Mouse (Mus musculus): Measurements from ENCODE around the gene Vav2. TPM values are rescaled to one million over a fixed set of nuclear protein-coding genes. Genes with fewer than 3 reads are reported as not detected.
A peak's percentile ranks its signal among the peaks of the same experiment; 100 is the strongest.

The Vav2 gene
- polyA plus RNA-seq, 1 experiment from 2014 or later: 9.2 TPM

DNA sequence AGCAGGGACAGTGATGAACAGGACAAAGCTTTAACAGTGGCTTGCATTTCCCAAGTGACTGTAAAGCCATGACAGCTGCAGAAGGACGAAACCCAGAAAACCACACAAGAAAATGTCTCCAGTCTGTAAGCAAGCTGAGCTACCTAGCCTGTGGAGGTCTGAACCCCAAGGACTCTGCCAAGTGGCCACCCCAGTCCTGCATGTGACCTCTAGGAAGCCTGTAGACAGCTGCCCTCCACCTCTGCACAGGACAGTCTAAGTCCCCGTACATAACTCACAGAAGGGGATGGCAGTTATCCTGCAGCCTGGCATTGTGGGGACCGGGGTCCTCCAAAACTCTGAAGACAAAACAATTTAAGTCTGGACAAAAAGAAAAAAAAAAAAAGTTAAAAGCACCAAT is 19.1 kb upstream of the Vav2 start:
- Histone ChIP-seq H3K4me2 (ENCODE audit: low read length) (no peak overlapping the region), H3K4me3 (ENCODE audit: low read depth, low read length) (no peak overlapping the region), H3K27ac (ENCODE audit: low read length) (no peak overlapping the region), H3K9me3 (replicated peaks; ENCODE audit: control insufficient read depth, low read length, poor library complexity, severe bottlenecking) (no peaks in the 10 kb centered on the region), H3K36me3 (ENCODE audit: control insufficient read depth, insufficient read depth, low read length) (peaks cover 24% of the 10 kb centered on the region), H3K9ac (ENCODE audit: low read depth, low read length) (no peak overlapping the region), H3K4me1 (ENCODE audit: control insufficient read depth, insufficient read depth, low read length) (peaks cover 12% of the 10 kb centered on the region), H3K27me3 (ENCODE audit: control insufficient read depth, insufficient read depth, low read depth, low read length) (no peaks in the 10 kb centered on the region)
- WGBS: 90% methylated on average over 3 of the region's 3 CpGs
- ATAC-seq: no peak

DNA sequence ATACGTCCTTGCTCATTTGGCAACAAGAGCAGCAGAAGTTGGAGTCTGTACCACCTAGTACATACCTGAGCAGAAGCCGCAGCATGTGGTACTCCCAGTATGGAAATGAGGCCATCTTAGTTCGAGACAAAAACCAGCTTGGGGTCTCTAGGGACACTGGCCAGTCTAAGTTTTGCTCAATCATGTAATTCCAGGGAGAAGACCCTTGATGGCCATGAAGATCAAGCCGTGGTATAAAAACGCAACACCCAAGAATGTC is 16.5 kb upstream of the Vav2 start:
- Histone ChIP-seq H3K27me3 (ENCODE audit: control insufficient read depth, insufficient read depth, low read depth, low read length) (no peaks in the 10 kb centered on the region), H3K9me3 (replicated peaks; ENCODE audit: control insufficient read depth, low read length, poor library complexity, severe bottlenecking) (no peaks in the 10 kb centered on the region), H3K4me3 (ENCODE audit: low read depth, low read length) (peak overlapping the region; percentile 74; the same call in 1 of the 2 replicates), H3K4me1 (ENCODE audit: control insufficient read depth, insufficient read depth, low read length) (peaks cover 12% of the 10 kb centered on the region), H3K27ac (ENCODE audit: low read length) (no peak overlapping the region), H3K9ac (ENCODE audit: low read depth, low read length) (no peak overlapping the region), H3K4me2 (ENCODE audit: low read length) (peak overlapping the region; percentile 86), H3K36me3 (ENCODE audit: control insufficient read depth, insufficient read depth, low read length) (peaks cover 10% of the 10 kb centered on the region)
- 76% methylated on average over 5 of the region's 5 CpGs for WGBS
- no peak for ATAC-seq

DNA sequence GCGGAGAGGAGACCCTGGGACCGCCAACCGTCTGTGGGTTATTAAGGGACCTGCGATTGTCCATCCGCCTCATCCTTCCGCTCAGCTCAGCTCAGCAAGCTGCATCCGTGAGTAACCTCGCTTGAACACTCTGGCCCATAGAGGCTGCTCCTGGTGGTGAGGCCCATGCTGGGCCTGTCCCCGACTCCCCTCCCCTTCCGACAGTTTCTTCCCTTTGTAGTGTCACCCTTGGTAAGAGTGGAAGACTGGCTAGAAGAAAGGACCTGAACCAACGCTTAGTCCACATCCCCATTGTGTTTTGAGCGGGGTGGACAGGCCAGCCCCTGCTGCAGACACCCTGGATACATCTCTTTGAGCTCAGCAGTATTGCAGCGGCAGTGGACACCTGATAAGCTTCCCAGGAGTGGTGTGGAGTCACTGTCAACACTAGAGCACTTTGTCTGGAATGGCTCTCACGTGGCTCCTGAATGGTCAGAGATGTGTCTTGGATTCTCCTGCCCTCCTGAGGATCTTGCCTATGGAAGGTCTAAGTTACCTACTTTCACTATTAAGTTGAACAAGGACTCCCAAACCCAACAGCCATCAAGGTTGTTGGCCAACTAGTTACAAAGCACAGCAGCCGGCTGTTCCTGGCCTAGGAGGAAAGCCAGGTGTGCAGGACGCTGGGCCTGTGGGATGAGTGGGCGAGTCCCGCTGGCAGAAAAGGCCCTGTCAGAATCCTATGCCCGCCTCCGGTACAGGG is 16.0 kb upstream of the Vav2 start:
- Histone ChIP-seq H3K4me1 (ENCODE audit: control insufficient read depth, insufficient read depth, low read length) (peaks cover 12% of the 10 kb centered on the region), H3K36me3 (ENCODE audit: control insufficient read depth, insufficient read depth, low read length) (peaks cover 6% of the 10 kb centered on the region), H3K27ac (ENCODE audit: low read length) (peak overlapping the region; percentile 83), H3K27me3 (ENCODE audit: control insufficient read depth, insufficient read depth, low read depth, low read length) (no peaks in the 10 kb centered on the region), H3K9me3 (replicated peaks; ENCODE audit: control insufficient read depth, low read length, poor library complexity, severe bottlenecking) (no peaks in the 10 kb centered on the region), H3K4me3 (ENCODE audit: low read depth, low read length) (peak overlapping the region; percentile 74), H3K9ac (ENCODE audit: low read depth, low read length) (peak overlapping the region; percentile 86), H3K4me2 (ENCODE audit: low read length) (peak overlapping the region; percentile 86)
- WGBS: 31% methylated on average over 20 of the region's 20 CpGs
- peak; percentile 67 for ATAC-seq

DNA sequence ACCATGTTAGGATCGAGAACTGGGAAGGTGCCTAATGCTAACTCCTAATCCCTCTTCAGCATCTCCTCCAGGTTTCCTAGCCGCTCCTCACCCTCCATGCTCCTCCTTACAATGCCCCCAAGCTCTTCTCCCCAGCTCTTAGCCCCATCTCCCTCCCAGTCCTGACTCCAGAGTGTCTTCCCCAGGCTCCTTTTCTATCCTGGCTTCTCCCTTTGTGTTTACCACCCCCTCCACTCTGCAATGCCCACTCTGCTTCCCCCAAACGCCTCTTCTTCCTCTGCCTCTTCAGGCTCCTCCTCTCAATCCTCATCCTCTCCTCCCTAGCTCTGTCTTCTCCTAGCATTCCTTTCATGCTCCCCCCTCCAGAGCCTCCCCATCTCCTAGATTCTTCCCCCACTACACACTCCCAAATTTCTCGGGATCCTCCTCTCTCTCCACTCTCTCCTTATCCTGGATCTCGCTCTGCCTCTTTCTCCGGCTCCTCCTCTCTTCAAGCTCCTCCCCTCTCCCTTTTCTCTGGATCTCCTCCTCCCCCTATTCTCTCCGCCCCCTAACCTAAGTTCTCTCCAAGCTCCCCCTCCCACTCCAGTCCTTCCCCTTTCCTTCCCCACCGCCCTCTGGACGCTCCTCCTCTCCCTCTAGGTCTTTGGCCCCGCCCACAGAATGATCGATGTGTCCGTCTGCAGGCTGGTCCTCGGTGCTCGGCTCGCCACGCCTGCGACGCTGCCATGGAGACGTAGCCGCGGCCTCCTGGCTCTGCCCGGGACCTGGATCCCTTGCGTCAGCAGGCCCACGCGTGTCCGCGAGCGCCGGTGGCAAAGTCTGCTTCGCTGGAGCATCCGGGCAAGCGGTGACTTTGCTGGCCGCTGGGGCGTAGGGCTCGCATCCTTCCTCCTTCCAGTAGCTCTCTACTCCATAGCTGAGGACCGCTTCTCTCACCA is 15.2 kb upstream of the Vav2 start, which contains the start of gene Brd3os:
TSS of gene Brd3os (plus strand) at position 558 of the 941 bp plus-strand sequence.
- H3K4me1 ChIP-seq (ENCODE audit: control insufficient read depth, insufficient read depth, low read length): peaks cover 12% of the 10 kb centered on the region
- H3K27ac ChIP-seq (ENCODE audit: low read length): peak within 1 kb of the TSS; percentile 83
- no peaks in the 10 kb centered on the region for H3K27me3 ChIP-seq (ENCODE audit: control insufficient read depth, insufficient read depth, low read depth, low read length)
- ATAC-seq: peak; percentile 92
- 1% methylated on average over 36 of the region's 36 CpGs for WGBS
- H3K36me3 ChIP-seq (ENCODE audit: control insufficient read depth, insufficient read depth, low read length): peaks cover 5% of the 10 kb centered on the region
- H3K9ac ChIP-seq (ENCODE audit: low read depth, low read length): peak within 1 kb of the TSS; percentile 86
- peak within 1 kb of the TSS; percentile 74 for H3K4me3 ChIP-seq (ENCODE audit: low read depth, low read length)
- peak within 1 kb of the TSS; percentile 86 for H3K4me2 ChIP-seq (ENCODE audit: low read length)
- no peaks in the 10 kb centered on the region for H3K9me3 ChIP-seq (replicated peaks; ENCODE audit: control insufficient read depth, low read length, poor library complexity, severe bottlenecking)

DNA sequence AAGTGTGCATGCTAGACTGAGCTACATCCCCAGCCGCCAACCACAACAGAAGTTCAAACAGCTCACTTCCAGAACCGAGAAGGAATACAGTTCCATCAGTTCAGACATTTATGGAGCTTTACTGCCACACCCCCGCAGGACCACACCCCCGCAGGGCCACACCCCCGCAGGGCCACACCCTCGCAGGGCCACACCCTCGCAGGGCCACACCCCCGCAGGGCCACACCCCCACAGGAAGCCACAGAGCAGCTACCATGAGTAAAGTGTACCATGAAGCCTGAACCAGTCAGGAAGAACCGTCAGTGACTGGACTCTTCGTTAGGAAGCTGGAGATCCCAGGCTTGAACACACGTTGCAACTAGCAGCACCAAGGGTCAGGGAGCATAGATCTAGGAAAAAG is 11.4 kb upstream of the Vav2 start:
- no peak for ATAC-seq
- no peaks in the 10 kb centered on the region for H3K27me3 ChIP-seq (ENCODE audit: control insufficient read depth, insufficient read depth, low read depth, low read length)
- H3K4me1 ChIP-seq (ENCODE audit: control insufficient read depth, insufficient read depth, low read length): peaks cover 6% of the 10 kb centered on the region
- no peaks in the 10 kb centered on the region for H3K9me3 ChIP-seq (replicated peaks; ENCODE audit: control insufficient read depth, low read length, poor library complexity, severe bottlenecking)
- no peak overlapping the region for H3K9ac ChIP-seq (ENCODE audit: low read depth, low read length)
- no peaks in the 10 kb centered on the region for H3K36me3 ChIP-seq (ENCODE audit: control insufficient read depth, insufficient read depth, low read length)
- H3K4me2 ChIP-seq (ENCODE audit: low read length): no peak overlapping the region
- no peak overlapping the region for H3K27ac ChIP-seq (ENCODE audit: low read length)
- H3K4me3 ChIP-seq (ENCODE audit: low read depth, low read length): no peak overlapping the region
- WGBS: 30% methylated on average over 11 of the region's 11 CpGs

DNA sequence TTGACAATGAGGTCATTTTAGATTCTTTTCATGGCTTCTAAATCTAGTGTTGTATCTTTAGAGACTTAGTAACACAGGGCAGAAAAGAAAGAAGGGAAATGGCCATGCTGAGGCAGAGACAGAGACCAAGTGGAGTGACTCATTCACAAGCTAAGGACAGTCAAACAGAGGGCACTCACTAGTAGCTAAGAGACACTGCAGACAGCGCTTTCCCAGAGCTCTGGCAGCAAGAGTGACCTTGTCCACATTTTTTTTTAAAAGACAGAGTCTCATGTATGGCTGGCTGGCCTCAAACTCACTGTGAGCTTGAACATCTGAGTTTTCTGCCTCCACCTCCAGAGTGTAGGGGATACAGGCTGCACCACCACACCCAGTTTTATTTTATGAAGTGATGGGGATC is 11.0 kb upstream of the Vav2 start:
- H3K9ac ChIP-seq (ENCODE audit: low read depth, low read length): no peak overlapping the region
- no peaks in the 10 kb centered on the region for H3K27me3 ChIP-seq (ENCODE audit: control insufficient read depth, insufficient read depth, low read depth, low read length)
- peaks cover 2% of the 10 kb centered on the region for H3K4me1 ChIP-seq (ENCODE audit: control insufficient read depth, insufficient read depth, low read length)
- H3K9me3 ChIP-seq (replicated peaks; ENCODE audit: control insufficient read depth, low read length, poor library complexity, severe bottlenecking): no peaks in the 10 kb centered on the region
- H3K4me3 ChIP-seq (ENCODE audit: low read depth, low read length): no peak overlapping the region
- no peaks in the 10 kb centered on the region for H3K36me3 ChIP-seq (ENCODE audit: control insufficient read depth, insufficient read depth, low read length)
- no peak for ATAC-seq
- H3K4me2 ChIP-seq (ENCODE audit: low read length): no peak overlapping the region
- H3K27ac ChIP-seq (ENCODE audit: low read length): no peak overlapping the region
- WGBS: 73% methylated on average over 1 of the region's 1 CpGs

DNA sequence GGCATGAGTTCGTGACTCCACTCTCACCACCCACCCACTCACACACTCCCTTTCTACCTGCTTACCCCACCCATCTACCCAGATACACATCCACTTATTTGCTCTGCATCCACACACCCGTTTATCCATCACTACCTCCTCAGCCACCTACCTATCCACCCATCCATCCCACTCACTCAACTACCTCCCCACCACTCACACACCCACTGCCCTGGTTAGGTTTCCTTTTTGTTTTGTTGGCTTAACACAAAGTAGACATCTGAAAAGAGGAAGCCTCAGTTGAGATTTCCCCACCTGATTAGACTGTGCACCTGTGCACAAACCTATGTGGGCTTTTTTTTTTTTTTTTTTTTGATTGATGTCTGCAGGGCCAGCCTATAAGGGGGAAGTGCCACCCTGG is 5.8 kb upstream of the Vav2 start:
- Histone ChIP-seq H3K36me3 (ENCODE audit: control insufficient read depth, insufficient read depth, low read length) (no peaks in the 10 kb centered on the region), H3K4me1 (ENCODE audit: control insufficient read depth, insufficient read depth, low read length) (no peaks in the 10 kb centered on the region; the same call in none of the 2 replicates), H3K27me3 (ENCODE audit: control insufficient read depth, insufficient read depth, low read depth, low read length) (no peaks in the 10 kb centered on the region), H3K4me3 (ENCODE audit: low read depth, low read length) (no peak overlapping the region), H3K9ac (ENCODE audit: low read depth, low read length) (no peak overlapping the region), H3K4me2 (ENCODE audit: low read length) (no peak overlapping the region), H3K27ac (ENCODE audit: low read length) (no peak overlapping the region), H3K9me3 (replicated peaks; ENCODE audit: control insufficient read depth, low read length, poor library complexity, severe bottlenecking) (no peaks in the 10 kb centered on the region)
- ATAC-seq: no peak
- 79% methylated on average over 2 of the region's 2 CpGs for WGBS

DNA sequence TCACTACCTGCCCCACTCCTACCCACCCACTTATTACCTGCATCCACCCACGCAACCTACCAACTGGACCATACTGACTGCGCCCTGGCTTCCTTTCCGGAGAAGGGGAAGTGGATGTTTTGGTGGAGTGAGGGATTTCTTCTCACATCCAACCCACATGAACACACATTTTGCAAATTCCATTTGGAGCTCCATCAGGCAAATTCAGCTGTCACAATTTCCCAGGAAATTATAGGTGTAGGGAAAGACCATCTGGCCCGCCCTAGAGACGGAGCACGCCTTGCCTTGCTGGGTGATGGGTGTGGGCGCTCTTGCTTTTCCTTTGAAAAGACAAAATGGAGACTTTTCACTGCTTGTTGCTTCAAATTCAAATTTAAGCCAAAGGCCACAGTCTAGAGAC is 3.8 kb upstream of the Vav2 start:
- Histone ChIP-seq H3K27me3 (ENCODE audit: control insufficient read depth, insufficient read depth, low read depth, low read length) (no peaks in the 10 kb centered on the region), H3K9ac (ENCODE audit: low read depth, low read length) (no peak overlapping the region), H3K4me1 (ENCODE audit: control insufficient read depth, insufficient read depth, low read length) (peaks cover 3% of the 10 kb centered on the region), H3K9me3 (replicated peaks; ENCODE audit: control insufficient read depth, low read length, poor library complexity, severe bottlenecking) (no peaks in the 10 kb centered on the region), H3K36me3 (ENCODE audit: control insufficient read depth, insufficient read depth, low read length) (no peaks in the 10 kb centered on the region), H3K4me2 (ENCODE audit: low read length) (no peak overlapping the region), H3K4me3 (ENCODE audit: low read depth, low read length) (no peak overlapping the region), H3K27ac (ENCODE audit: low read length) (no peak overlapping the region)
- 97% methylated on average over 7 of the region's 7 CpGs for WGBS
- ATAC-seq: no peak

DNA sequence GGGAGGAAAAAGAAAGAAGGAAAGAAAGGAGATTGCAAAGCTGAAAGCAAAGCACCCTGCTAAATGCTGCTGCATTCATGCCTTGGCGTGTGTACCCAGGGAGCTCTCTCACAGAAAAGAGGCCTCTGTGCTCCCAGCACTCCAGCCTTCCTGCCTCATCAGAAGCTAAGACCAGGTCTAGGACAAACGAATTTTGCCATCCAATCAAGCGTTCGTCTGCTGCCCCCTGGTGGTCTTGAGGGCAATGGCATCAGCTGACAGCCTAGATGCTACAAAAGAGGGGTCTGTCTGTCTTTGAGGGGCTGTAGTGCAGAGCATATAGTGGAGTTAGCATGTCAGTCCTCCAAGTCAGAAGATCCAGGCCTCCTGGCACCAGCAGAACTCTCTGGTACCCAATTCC is 1.2 kb upstream of the Vav2 start:
- H3K4me2 ChIP-seq (ENCODE audit: low read length): no peak overlapping the region
- H3K9me3 ChIP-seq (replicated peaks; ENCODE audit: control insufficient read depth, low read length, poor library complexity, severe bottlenecking): no peaks in the 10 kb centered on the region
- peaks cover 25% of the 10 kb centered on the region for H3K4me1 ChIP-seq (ENCODE audit: control insufficient read depth, insufficient read depth, low read length)
- no peak overlapping the region for H3K4me3 ChIP-seq (ENCODE audit: low read depth, low read length)
- peak; percentile 34 for ATAC-seq
- 0 out of 2 replicates have a peak overlapping the region, but pooled peaks have one; percentile 15 for H3K27ac ChIP-seq (ENCODE audit: low read length)
- 0% methylated on average over 4 of the region's 4 CpGs for WGBS
- H3K36me3 ChIP-seq (ENCODE audit: control insufficient read depth, insufficient read depth, low read length): no peaks in the 10 kb centered on the region
- no peaks in the 10 kb centered on the region for H3K27me3 ChIP-seq (ENCODE audit: control insufficient read depth, insufficient read depth, low read depth, low read length)
- no peak overlapping the region for H3K9ac ChIP-seq (ENCODE audit: low read depth, low read length)

Measured in midbrain, embryonic 16.5 days (tissue).